Mouse (Mus musculus): ENCODE data around the gene Hcar2. TPM values are rescaled to one million over a fixed set of nuclear protein-coding genes. Genes with fewer than 3 reads are reported as not detected.

Hcar2 gene
- polyA plus RNA-seq, 1 experiment: 1.9 TPM

- no peak for TF ChIP-seq CTCF (conservative IDR thresholded peaks at IDR 0.05; ENCODE audit: insufficient read depth, insufficient read length, low read depth, low read length)
- no peak for TF ChIP-seq POLR2A (IDR thresholded peaks at IDR 0.05; ENCODE audit: low read depth, low read length)
- no peak overlapping the region for H3K4me3 ChIP-seq (ENCODE audit: insufficient read depth, low read depth, low read length)
- WGBS: 82% methylated on average over 13 of the region's 13 CpGs
- H3K27ac ChIP-seq (ENCODE audit: insufficient read depth, low read depth, low read length): no peak overlapping the region
- no peaks in the 10 kb centered on the region for H3K36me3 ChIP-seq (ENCODE audit: control insufficient read depth, insufficient read depth, low read length)
- H3K4me1 ChIP-seq (ENCODE audit: control insufficient read depth, insufficient read depth, low read length): no peaks in the 10 kb centered on the region
- no peaks in the 10 kb centered on the region for H3K27me3 ChIP-seq (replicated peaks; ENCODE audit: control insufficient read depth, insufficient read depth, low read length)
- no peak for DNase-seq
Measured at GRCm38 (mm10) chr5:123897352-123897751, 32.1 kb upstream of the Hcar2 start.

GRCm38 (mm10) chr5:123896395-123896794 is 31.1 kb upstream of the Hcar2 start:
- DNase-seq: no peak
- no peak overlapping the region for H3K4me3 ChIP-seq (ENCODE audit: insufficient read depth, low read depth, low read length)
- no peak overlapping the region for H3K27ac ChIP-seq (ENCODE audit: insufficient read depth, low read depth, low read length)
- no peaks in the 10 kb centered on the region for H3K4me1 ChIP-seq (ENCODE audit: control insufficient read depth, insufficient read depth, low read length)
- no peaks in the 10 kb centered on the region for H3K36me3 ChIP-seq (ENCODE audit: control insufficient read depth, insufficient read depth, low read length)
- no peak for TF ChIP-seq POLR2A (IDR thresholded peaks at IDR 0.05; ENCODE audit: low read depth, low read length)
- no peak for TF ChIP-seq CTCF (conservative IDR thresholded peaks at IDR 0.05; ENCODE audit: insufficient read depth, insufficient read length, low read depth, low read length)
- H3K27me3 ChIP-seq (replicated peaks; ENCODE audit: control insufficient read depth, insufficient read depth, low read length): no peaks in the 10 kb centered on the region
- 56% methylated on average over 11 of the region's 11 CpGs for WGBS

- H3K27me3 ChIP-seq (replicated peaks; ENCODE audit: control insufficient read depth, insufficient read depth, low read length): no peaks in the 10 kb centered on the region
- no peak overlapping the region for H3K27ac ChIP-seq (ENCODE audit: insufficient read depth, low read depth, low read length)
- 87% methylated on average over 5 of the region's 5 CpGs for WGBS
- no peaks in the 10 kb centered on the region for H3K4me1 ChIP-seq (ENCODE audit: control insufficient read depth, insufficient read depth, low read length)
- no peak for TF ChIP-seq CTCF (conservative IDR thresholded peaks at IDR 0.05; ENCODE audit: insufficient read depth, insufficient read length, low read depth, low read length)
- no peak for TF ChIP-seq POLR2A (IDR thresholded peaks at IDR 0.05; ENCODE audit: low read depth, low read length)
- no peak overlapping the region for H3K4me3 ChIP-seq (ENCODE audit: insufficient read depth, low read depth, low read length)
- no peaks in the 10 kb centered on the region for H3K36me3 ChIP-seq (ENCODE audit: control insufficient read depth, insufficient read depth, low read length)
- no peak for DNase-seq
Measured at GRCm38 (mm10) chr5:123893520-123893919, 28.2 kb upstream of the Hcar2 start.

- Histone ChIP-seq H3K27ac (ENCODE audit: insufficient read depth, low read depth, low read length) (no peak overlapping the region), H3K4me1 (ENCODE audit: control insufficient read depth, insufficient read depth, low read length) (no peaks in the 10 kb centered on the region), H3K27me3 (replicated peaks; ENCODE audit: control insufficient read depth, insufficient read depth, low read length) (no peaks in the 10 kb centered on the region), H3K4me3 (ENCODE audit: insufficient read depth, low read depth, low read length) (no peak overlapping the region), H3K36me3 (ENCODE audit: control insufficient read depth, insufficient read depth, low read length) (no peaks in the 10 kb centered on the region)
- no peak for DNase-seq
- 35% methylated on average over 6 of the region's 6 CpGs for WGBS
- no peak for TF ChIP-seq CTCF (conservative IDR thresholded peaks at IDR 0.05; ENCODE audit: insufficient read depth, insufficient read length, low read depth, low read length)
- no peak for TF ChIP-seq POLR2A (IDR thresholded peaks at IDR 0.05; ENCODE audit: low read depth, low read length)
Measured at GRCm38 (mm10) chr5:123891669-123892068, 26.4 kb upstream of the Hcar2 start.

GRCm38 (mm10) chr5:123890987-123891386 is 25.7 kb upstream of the Hcar2 start:
- H3K4me1 ChIP-seq (ENCODE audit: control insufficient read depth, insufficient read depth, low read length): no peaks in the 10 kb centered on the region
- H3K36me3 ChIP-seq (ENCODE audit: control insufficient read depth, insufficient read depth, low read length): no peaks in the 10 kb centered on the region
- TF ChIP-seq CTCF (conservative IDR thresholded peaks at IDR 0.05; ENCODE audit: insufficient read depth, insufficient read length, low read depth, low read length) (no peak), POLR2A (IDR thresholded peaks at IDR 0.05; ENCODE audit: low read depth, low read length) (no peak)
- DNase-seq: no peak
- 72% methylated on average over 5 of the region's 5 CpGs for WGBS
- no peak overlapping the region for H3K27ac ChIP-seq (ENCODE audit: insufficient read depth, low read depth, low read length)
- no peak overlapping the region for H3K4me3 ChIP-seq (ENCODE audit: insufficient read depth, low read depth, low read length)
- no peaks in the 10 kb centered on the region for H3K27me3 ChIP-seq (replicated peaks; ENCODE audit: control insufficient read depth, insufficient read depth, low read length)

GRCm38 (mm10) chr5:123890312-123890711 is 25.0 kb upstream of the Hcar2 start:
- TF ChIP-seq CTCF (conservative IDR thresholded peaks at IDR 0.05; ENCODE audit: insufficient read depth, insufficient read length, low read depth, low read length) (no peak), POLR2A (IDR thresholded peaks at IDR 0.05; ENCODE audit: low read depth, low read length) (no peak)
- DNase-seq: no peak
- Histone ChIP-seq H3K27ac (ENCODE audit: insufficient read depth, low read depth, low read length) (no peak overlapping the region), H3K4me3 (ENCODE audit: insufficient read depth, low read depth, low read length) (no peak overlapping the region), H3K36me3 (ENCODE audit: control insufficient read depth, insufficient read depth, low read length) (no peaks in the 10 kb centered on the region), H3K27me3 (replicated peaks; ENCODE audit: control insufficient read depth, insufficient read depth, low read length) (no peaks in the 10 kb centered on the region), H3K4me1 (ENCODE audit: control insufficient read depth, insufficient read depth, low read length) (no peaks in the 10 kb centered on the region)
- 84% methylated on average over 2 of the region's 2 CpGs for WGBS

- no peak for DNase-seq
- WGBS: 79% methylated on average over 3 of the region's 3 CpGs
- no peak for TF ChIP-seq POLR2A (IDR thresholded peaks at IDR 0.05; ENCODE audit: low read depth, low read length)
- TF ChIP-seq CTCF (conservative IDR thresholded peaks at IDR 0.05; ENCODE audit: insufficient read depth, insufficient read length, low read depth, low read length): no peak
- Histone ChIP-seq H3K36me3 (ENCODE audit: control insufficient read depth, insufficient read depth, low read length) (no peaks in the 10 kb centered on the region), H3K27ac (ENCODE audit: insufficient read depth, low read depth, low read length) (no peak overlapping the region), H3K4me3 (ENCODE audit: insufficient read depth, low read depth, low read length) (no peak overlapping the region), H3K4me1 (ENCODE audit: control insufficient read depth, insufficient read depth, low read length) (no peaks in the 10 kb centered on the region), H3K27me3 (replicated peaks; ENCODE audit: control insufficient read depth, insufficient read depth, low read length) (no peaks in the 10 kb centered on the region)
Measured at GRCm38 (mm10) chr5:123886365-123886764, 21.1 kb upstream of the Hcar2 start.

- H3K36me3 ChIP-seq (ENCODE audit: control insufficient read depth, insufficient read depth, low read length): no peaks in the 10 kb centered on the region
- H3K4me1 ChIP-seq (ENCODE audit: control insufficient read depth, insufficient read depth, low read length): no peaks in the 10 kb centered on the region
- TF ChIP-seq CTCF (conservative IDR thresholded peaks at IDR 0.05; ENCODE audit: insufficient read depth, insufficient read length, low read depth, low read length) (no peak), POLR2A (IDR thresholded peaks at IDR 0.05; ENCODE audit: low read depth, low read length) (no peak)
- H3K4me3 ChIP-seq (ENCODE audit: insufficient read depth, low read depth, low read length): no peak overlapping the region
- 68% methylated on average over 10 of the region's 10 CpGs for WGBS
- H3K27me3 ChIP-seq (replicated peaks; ENCODE audit: control insufficient read depth, insufficient read depth, low read length): no peaks in the 10 kb centered on the region
- no peak overlapping the region for H3K27ac ChIP-seq (ENCODE audit: insufficient read depth, low read depth, low read length)
- DNase-seq: no peak
Measured at GRCm38 (mm10) chr5:123884332-123884731, 19.0 kb upstream of the Hcar2 start.

All from kidney, adult 2 months (tissue).